Mouse (Mus musculus): ENCODE measurements around the gene Zmynd8.

DNA sequence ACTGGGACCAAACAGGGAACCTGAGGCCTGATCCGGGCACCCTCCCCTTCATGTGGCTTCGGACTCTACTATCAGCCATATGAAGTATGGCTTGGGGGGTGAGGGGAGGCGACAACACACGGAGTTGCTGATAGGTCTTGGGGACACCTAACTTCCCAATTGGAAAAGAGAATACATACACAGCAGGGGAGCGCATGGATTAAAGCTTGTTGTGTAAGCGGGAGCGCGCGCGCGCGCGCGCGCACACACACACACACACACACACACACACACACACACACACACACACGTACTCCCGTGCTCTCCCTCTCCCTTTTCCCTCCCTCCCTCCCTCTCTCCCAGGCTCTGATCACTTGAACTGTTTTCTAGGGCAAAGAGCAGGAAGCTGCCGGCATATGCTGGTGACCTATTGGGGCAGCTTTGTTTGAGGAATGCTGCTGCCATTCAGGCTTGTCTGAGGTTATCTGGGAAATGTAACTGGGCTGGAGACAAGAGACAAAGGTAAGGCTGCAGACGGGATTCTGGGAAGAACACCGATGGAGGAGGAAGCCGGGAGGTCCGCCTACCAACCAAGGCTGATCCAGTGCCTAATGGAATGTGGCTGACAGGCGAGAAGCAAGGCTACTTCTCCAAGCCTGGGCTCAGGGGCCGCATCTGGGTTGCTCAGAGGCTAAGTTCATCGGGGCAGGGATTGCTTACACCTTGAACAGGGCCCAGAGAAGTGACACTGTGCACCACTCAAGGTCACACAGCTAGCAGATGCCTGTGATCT lies 11.8 kb downstream of the Zmynd8 start:
- TF ChIP-seq MYOG (IDR thresholded peaks at IDR 0.05; ENCODE audit: control insufficient read depth, extremely low read depth, insufficient read length) (no peak), MYOD1 (IDR thresholded peaks at IDR 0.05; ENCODE audit: control insufficient read depth, insufficient read length, low read depth) (no peak), CTCF (IDR thresholded peaks at IDR 0.05; ENCODE audit: control insufficient read depth, insufficient read depth, insufficient read length) (no peak)
